Mouse (Mus musculus): ENCODE measurements around the gene 1700008O03Rik. TPM values are rescaled to one million over a fixed set of nuclear protein-coding genes. Genes with fewer than 3 reads are reported as not detected.

The 1700008O03Rik gene
- polyA plus RNA-seq, 1 experiment from 2014 or later: 0.83 TPM

DNA sequence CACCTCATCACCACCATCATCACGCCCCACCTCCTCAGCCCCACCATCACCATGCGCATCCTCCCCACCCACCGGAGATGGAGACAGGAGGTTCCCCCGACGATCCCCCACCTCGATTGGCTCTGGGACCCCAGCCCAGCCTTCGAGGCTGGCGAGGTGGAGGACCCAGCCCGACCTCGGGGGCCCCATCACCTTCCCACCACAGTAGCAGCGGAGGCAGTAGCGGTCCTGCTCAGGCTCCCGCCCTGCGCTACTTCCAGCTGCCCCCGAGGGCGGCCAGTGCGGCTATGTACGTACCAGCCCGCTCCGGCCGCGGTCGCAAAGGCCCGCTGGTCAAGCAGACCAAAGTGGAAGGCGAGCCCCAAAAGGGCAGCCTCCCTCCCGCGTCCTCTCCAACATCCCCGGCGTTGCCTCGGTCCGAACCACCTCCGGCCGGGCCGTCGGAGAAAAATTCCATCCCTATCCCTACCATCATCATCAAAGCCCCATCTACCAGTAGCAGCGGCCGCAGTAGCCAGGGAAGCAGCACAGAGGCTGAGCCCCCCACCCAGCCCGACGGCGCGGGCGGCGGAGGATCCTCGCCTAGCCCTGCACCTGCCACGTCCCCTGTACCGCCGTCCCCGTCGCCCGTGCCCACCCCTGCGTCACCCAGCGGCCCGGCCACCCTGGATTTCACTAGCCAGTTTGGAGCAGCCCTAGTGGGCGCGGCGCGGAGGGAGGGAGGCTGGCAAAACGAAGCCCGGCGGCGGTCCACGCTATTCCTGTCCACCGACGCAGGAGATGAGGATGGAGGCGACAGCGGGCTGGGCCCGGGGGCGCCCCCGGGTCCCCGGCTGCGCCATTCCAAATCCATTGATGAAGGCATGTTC, 33.5 kb downstream of the 1700008O03Rik start:
- Histone ChIP-seq H3K4me1 (peaks cover 42% of the 10 kb centered on the region), H3K36me3 (no peaks in the 10 kb centered on the region), H3K4me3 (peak overlapping the region; percentile 47), H3K27ac (no peak overlapping the region), H3K9me3 (no peaks in the 10 kb centered on the region), H3K27me3 (ENCODE audit: insufficient read depth, poor library complexity, severe bottlenecking) (peaks cover 100% of the 10 kb centered on the region)
- 4% methylated on average over 70 of the region's 71 CpGs for WGBS
- DNase-seq (ENCODE audit: low spot score): no peak

GRCm38 (mm10) chr7:44350957-44351711, 34.5 kb downstream of the 1700008O03Rik start:
- Histone ChIP-seq H3K4me3 (peak overlapping the region; percentile 47), H3K9me3 (no peaks in the 10 kb centered on the region), H3K27me3 (ENCODE audit: insufficient read depth, poor library complexity, severe bottlenecking) (peaks cover 98% of the 10 kb centered on the region), H3K4me1 (peaks cover 32% of the 10 kb centered on the region), H3K27ac (peak overlapping the region; percentile 44; the same call in 1 of the 2 replicates), H3K36me3 (no peaks in the 10 kb centered on the region)
- 6% methylated on average over 25 of the region's 25 CpGs for WGBS
- DNase-seq (ENCODE audit: low spot score): peak; percentile 92

GRCm38 (mm10) chr7:44349043-44349442, 36.6 kb downstream of the 1700008O03Rik start:
- 13% methylated on average over 3 of the region's 3 CpGs for WGBS
- Histone ChIP-seq H3K27ac (no peak overlapping the region), H3K36me3 (no peaks in the 10 kb centered on the region), H3K4me3 (no peak overlapping the region), H3K9me3 (no peaks in the 10 kb centered on the region), H3K27me3 (ENCODE audit: insufficient read depth, poor library complexity, severe bottlenecking) (peaks cover 98% of the 10 kb centered on the region), H3K4me1 (peaks cover 26% of the 10 kb centered on the region)
- DNase-seq (ENCODE audit: low spot score): no peak

GRCm38 (mm10) chr7:44344622-44345021, 41.0 kb downstream of the 1700008O03Rik start:
- peaks cover 11% of the 10 kb centered on the region for H3K4me1 ChIP-seq
- H3K27me3 ChIP-seq (ENCODE audit: insufficient read depth, poor library complexity, severe bottlenecking): peaks cover 98% of the 10 kb centered on the region
- 54% methylated on average over 12 of the region's 12 CpGs for WGBS
- no peak for DNase-seq (ENCODE audit: low spot score)
- no peaks in the 10 kb centered on the region for H3K36me3 ChIP-seq
- H3K27ac ChIP-seq: no peak overlapping the region
- no peak overlapping the region for H3K4me3 ChIP-seq
- H3K9me3 ChIP-seq: no peaks in the 10 kb centered on the region

DNA sequence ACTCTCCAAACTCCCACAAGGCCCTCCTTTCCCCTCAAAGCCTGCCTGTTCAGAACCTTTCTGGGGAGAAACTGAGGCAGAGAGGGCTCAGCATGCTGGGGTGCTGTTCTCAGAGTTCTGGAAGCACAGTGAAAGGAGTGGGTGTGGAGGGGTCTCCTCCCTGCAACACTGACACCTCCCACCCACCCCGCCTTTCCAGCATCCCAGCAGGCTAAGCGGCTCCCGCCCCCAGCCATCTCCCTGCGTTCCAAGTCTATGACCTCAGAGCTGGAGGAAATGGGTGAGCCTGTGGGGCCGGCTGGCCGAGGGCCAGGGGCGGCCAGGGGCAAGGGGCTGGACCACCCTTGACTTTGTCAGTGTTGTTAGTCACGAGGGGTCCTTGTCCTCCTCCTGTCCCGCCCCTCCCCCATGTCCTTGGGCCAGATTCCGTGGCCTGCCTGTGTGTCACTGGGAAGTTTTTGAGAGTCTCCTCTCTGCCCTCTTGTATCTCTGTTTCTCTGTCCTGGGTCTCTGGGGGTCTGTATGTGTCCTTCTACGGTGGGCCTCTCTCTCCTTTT, 42.1 kb downstream of the 1700008O03Rik start:
- WGBS: 7% methylated on average over 11 of the region's 11 CpGs
- no peaks in the 10 kb centered on the region for H3K9me3 ChIP-seq
- peak; percentile 82 for DNase-seq (ENCODE audit: low spot score)
- H3K27ac ChIP-seq: peak overlapping the region; percentile 7; the same call in 1 of the 2 replicates
- 0 out of 2 replicates have a peak overlapping the region, but pooled peaks have one; percentile 20 for H3K4me3 ChIP-seq
- H3K36me3 ChIP-seq: no peaks in the 10 kb centered on the region
- H3K4me1 ChIP-seq: peaks cover 11% of the 10 kb centered on the region
- peaks cover 98% of the 10 kb centered on the region for H3K27me3 ChIP-seq (ENCODE audit: insufficient read depth, poor library complexity, severe bottlenecking)

DNA sequence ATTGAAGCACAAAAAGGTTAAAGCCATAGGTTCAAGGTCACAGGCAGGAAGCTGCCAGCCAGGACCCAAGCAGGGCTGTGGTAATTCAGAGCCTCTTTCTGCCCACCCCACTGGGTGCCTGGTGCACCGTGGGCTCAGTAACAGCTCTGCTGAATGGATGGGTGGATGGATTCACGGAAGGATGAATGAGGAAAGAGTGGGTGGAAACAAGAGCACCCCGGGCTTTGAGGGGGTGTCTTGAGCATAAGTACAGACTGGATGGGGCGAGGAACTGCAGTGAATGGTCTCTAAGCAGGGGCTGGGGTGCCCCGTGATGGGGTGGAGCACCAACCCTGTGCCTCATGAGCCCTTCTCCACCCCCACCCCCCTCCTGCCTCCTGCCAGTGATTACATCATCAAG, 43.9 kb downstream of the 1700008O03Rik start:
- H3K27ac ChIP-seq: no peak overlapping the region
- no peaks in the 10 kb centered on the region for H3K36me3 ChIP-seq
- DNase-seq (ENCODE audit: low spot score): no peak
- no peak overlapping the region for H3K4me3 ChIP-seq
- whole genome bisulfite sequencing: 62% methylated on average over 5 of the region's 5 CpGs
- peaks cover 11% of the 10 kb centered on the region for H3K4me1 ChIP-seq
- no peaks in the 10 kb centered on the region for H3K9me3 ChIP-seq
- peaks cover 100% of the 10 kb centered on the region for H3K27me3 ChIP-seq (ENCODE audit: insufficient read depth, poor library complexity, severe bottlenecking)

GRCm38 (mm10) chr7:44341119-44341518, 44.5 kb downstream of the 1700008O03Rik start:
- H3K4me1 ChIP-seq: peaks cover 11% of the 10 kb centered on the region

DNA sequence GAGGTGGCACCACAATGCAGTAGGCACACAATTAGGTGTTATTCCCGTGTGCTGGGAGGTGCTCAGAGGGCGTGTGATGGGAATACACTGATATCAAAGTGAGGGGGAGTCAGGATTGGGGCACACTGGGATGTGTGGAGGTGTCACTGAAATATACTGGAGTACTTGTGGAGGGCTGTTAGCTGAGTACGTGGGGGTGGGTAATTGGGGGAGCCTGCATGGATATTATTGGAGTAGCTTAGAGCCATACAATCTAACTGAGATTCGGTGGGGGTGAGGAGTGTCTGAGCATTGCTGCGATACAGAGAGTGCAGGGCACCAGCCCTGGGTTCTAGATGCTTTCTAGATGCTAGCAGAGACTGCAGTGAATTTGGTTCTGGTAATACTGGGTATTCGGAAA, 45.4 kb downstream of the 1700008O03Rik start:
- Histone ChIP-seq H3K9me3 (no peaks in the 10 kb centered on the region), H3K4me3 (no peak overlapping the region), H3K4me1 (peaks cover 19% of the 10 kb centered on the region), H3K27me3 (ENCODE audit: insufficient read depth, poor library complexity, severe bottlenecking) (peaks cover 100% of the 10 kb centered on the region), H3K36me3 (no peaks in the 10 kb centered on the region), H3K27ac (no peak overlapping the region)
- WGBS: 62% methylated on average over 6 of the region's 6 CpGs
- DNase-seq (ENCODE audit: low spot score): no peak

More at GRCm38 (mm10) chr7:44341119-44341518, 44.5 kb downstream of the 1700008O03Rik start:
- H3K4me3 ChIP-seq: no peak overlapping the region
- 79% methylated on average over 10 of the region's 10 CpGs for WGBS
- H3K27me3 ChIP-seq (ENCODE audit: insufficient read depth, poor library complexity, severe bottlenecking): peaks cover 100% of the 10 kb centered on the region
- H3K9me3 ChIP-seq: no peaks in the 10 kb centered on the region
- no peak for DNase-seq (ENCODE audit: low spot score)
- H3K27ac ChIP-seq: no peak overlapping the region
- no peaks in the 10 kb centered on the region for H3K36me3 ChIP-seq

DNA sequence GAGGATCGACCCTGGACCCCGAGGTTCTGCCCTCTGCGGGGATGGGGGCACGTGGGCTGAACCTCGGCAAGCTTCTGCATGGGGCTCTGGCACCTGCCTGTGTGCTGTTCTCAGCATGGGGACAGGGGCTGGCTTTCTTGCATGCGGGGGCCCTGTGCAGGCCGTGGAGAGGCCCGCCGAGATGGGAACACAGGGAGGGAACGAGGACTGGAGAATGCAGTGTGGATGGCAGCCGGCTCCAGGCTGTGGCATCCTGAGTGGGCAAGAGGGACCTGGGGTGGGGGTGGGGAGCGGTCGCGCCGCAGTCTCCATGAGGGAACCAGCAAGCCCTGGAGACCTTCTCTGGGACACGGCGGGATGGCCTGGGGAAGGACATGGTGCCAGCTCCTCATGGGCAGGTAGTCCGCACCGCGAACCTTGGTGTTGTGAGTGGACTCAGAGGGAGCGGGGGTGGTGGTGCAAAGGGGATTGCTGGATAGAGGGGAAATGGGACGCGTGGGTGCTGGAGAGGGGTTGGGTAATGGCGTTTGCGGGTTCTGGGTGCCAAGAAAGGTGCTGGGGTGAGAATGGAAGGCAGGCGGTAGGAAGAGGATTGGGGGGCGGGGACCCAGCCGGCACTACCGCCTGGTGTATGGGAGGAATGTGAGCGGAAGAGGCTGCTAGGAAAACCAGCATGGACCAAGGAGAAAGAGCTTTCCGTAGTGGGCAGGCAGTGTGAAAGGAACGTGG, 48.3 kb downstream of the 1700008O03Rik start:
- 6% methylated on average over 32 of the region's 32 CpGs for WGBS
- H3K36me3 ChIP-seq: no peaks in the 10 kb centered on the region
- no peaks in the 10 kb centered on the region for H3K9me3 ChIP-seq
- DNase-seq (ENCODE audit: low spot score): no peak
- H3K27me3 ChIP-seq (ENCODE audit: insufficient read depth, poor library complexity, severe bottlenecking): peaks cover 98% of the 10 kb centered on the region
- no peak overlapping the region for H3K27ac ChIP-seq
- peaks cover 9% of the 10 kb centered on the region for H3K4me1 ChIP-seq
- H3K4me3 ChIP-seq: no peak overlapping the region

DNA sequence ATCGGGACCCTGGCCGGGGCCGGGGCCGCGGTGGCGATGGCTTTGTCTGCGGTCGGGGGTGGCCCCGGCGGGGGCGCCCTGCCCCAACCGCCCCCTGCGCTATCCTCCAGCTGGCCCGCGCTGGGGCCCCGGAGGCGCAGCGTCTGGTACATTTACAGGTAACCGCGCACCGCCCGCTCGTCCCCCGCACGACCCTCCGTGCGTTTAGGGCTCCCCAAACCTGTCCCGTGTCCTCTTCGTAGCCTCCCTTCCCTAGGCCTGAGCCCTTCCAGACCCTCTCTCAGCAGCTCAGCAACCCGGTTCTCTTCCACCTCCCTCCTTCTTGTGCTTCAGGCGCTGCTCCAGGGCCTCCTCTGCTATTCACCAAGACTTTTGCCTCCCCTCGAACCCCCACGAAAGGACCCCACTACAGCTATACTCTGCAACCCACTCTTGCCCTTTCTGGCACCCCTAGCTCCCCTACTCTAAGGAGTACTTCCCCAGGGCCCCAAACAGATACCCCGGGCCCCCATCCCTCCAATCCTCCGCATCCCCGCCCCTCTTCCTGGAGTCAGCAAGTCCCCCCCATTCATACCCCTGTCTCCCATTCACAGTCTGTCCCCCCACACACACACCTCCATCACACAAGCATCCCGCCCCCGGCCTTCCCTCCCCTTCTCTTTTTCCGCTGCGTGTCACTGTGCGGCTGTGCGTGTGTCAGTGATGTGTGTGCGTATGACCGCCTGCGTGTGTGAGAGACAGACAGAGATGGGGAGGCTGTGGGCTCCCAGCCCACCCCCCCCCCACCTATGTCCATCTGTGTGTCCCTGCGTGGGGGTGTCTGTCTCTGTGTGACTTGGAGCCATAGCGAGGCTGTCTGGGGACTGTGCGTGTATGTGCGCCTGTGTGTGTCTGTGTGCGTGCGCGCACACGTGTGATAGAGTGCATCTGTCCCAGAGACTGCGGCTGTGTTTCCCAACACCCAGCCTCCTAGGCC, 49.3 kb downstream of the 1700008O03Rik start:
- peaks cover 9% of the 10 kb centered on the region for H3K4me1 ChIP-seq
- no peaks in the 10 kb centered on the region for H3K36me3 ChIP-seq
- H3K27ac ChIP-seq: no peak overlapping the region
- H3K4me3 ChIP-seq: peak overlapping the region; percentile 59
- H3K27me3 ChIP-seq (ENCODE audit: insufficient read depth, poor library complexity, severe bottlenecking): peaks cover 92% of the 10 kb centered on the region
- no peaks in the 10 kb centered on the region for H3K9me3 ChIP-seq
- WGBS: 3% methylated on average over 52 of the region's 54 CpGs
- DNase-seq (ENCODE audit: low spot score): no peak

- H3K4me1 ChIP-seq: peaks cover 9% of the 10 kb centered on the region
- peaks cover 86% of the 10 kb centered on the region for H3K27me3 ChIP-seq (ENCODE audit: insufficient read depth, poor library complexity, severe bottlenecking)
- WGBS: 4% methylated on average over 24 of the region's 40 CpGs
- H3K9me3 ChIP-seq: no peaks in the 10 kb centered on the region
- H3K4me3 ChIP-seq: peak overlapping the region; percentile 59
- no peak overlapping the region for H3K27ac ChIP-seq
- no peak for DNase-seq (ENCODE audit: low spot score)
- H3K36me3 ChIP-seq: no peaks in the 10 kb centered on the region
These were observed 50.4 kb downstream of the 1700008O03Rik start for GRCm38 (mm10) chr7:44335031-44335878.
